Mouse (Mus musculus) forebrain, embryonic 14.5 days (tissue): ENCODE measurements around the gene Adh5. TPM values are rescaled to one million over a fixed set of nuclear protein-coding genes. Genes with fewer than 3 reads are reported as not detected.

Experiments used
- ATAC-seq: fragments of 200-750 bp; cut with Nextera tagmentation; 2 replicates; pipeline ENCODE4 v1.8.0; 2017; ENCODE audit warnings: mild to moderate bottlenecking, moderate library complexity
- DNase-seq: peaks from one replicate; pipeline ENCODE4 v3.0.0-alpha.2; 2015; ENCODE audit warnings: low spot score
- H3K27ac ChIP-seq: fragments of 300-500 bp; sonication (generic); 2 replicates; pipeline ENCODE4 v1.5.1; 2014; ENCODE audit warnings: low read depth, mild to moderate bottlenecking, control low read depth, low read length, moderate library complexity
- H3K27me3 ChIP-seq: fragments of 300-500 bp; sonication (generic); replicated peaks from 2 replicates; pipeline ENCODE4 v1.6.1; 2014; ENCODE audit warnings: low read length, control low read depth, mixed read lengths; ENCODE audit not compliant: control insufficient read depth, insufficient read depth
- H3K36me3 ChIP-seq: fragments of 300-500 bp; sonication (generic); 2 replicates; pipeline ENCODE4 v1.6.1; 2014; ENCODE audit warnings: low read length, control low read depth; ENCODE audit not compliant: control insufficient read depth, insufficient read depth
- H3K4me1 ChIP-seq: fragments of 300-500 bp; sonication (generic); 2 replicates; pipeline ENCODE4 v1.6.1; 2014; ENCODE audit warnings: antibody characterized with exemption, low read length, control low read depth; ENCODE audit not compliant: control insufficient read depth, insufficient read depth
- H3K4me2 ChIP-seq: fragments of 300-500 bp; sonication (generic); 2 replicates; pipeline ENCODE4 v1.6.1; 2014; ENCODE audit warnings: mild to moderate bottlenecking, control low read depth, low read length
- H3K4me3 ChIP-seq: fragments of 300-500 bp; sonication (generic); 2 replicates; pipeline ENCODE4 v1.5.1; 2014; ENCODE audit warnings: low read depth, low read length, control low read depth
- H3K9ac ChIP-seq: fragments of 300-500 bp; sonication (generic); 2 replicates; pipeline ENCODE4 v1.6.1; 2014; ENCODE audit warnings: mild to moderate bottlenecking, low read length, control low read depth, moderate library complexity
- H3K9me3 ChIP-seq: fragments of 300-500 bp; sonication (generic); replicated peaks from 2 replicates; pipeline ENCODE4 v1.6.1; 2016; ENCODE audit warnings: low read length, control low read depth, mixed read lengths; ENCODE audit not compliant: control insufficient read depth
- WGBS: fragments of 180-500 bp; shearing (Covaris S2); extraction: QIAGEN DNeasy Blood & Tissue Kit; methylation state at CpG from one replicate; pipeline ENCODE4 v1.1.7; 2014; 5-methylcytosine and 5-hydroxymethylcytosine counted together
- polyA plus RNA-seq: library from polyadenylated mRNA; unstranded; fragments of >200 nt; fragmentation: Nextera tagmentation; extraction: Ambion mirVana; gene quantifications from 2 replicates; pipeline ENCODE4 v1.2.1, GENCODE M21; 2014

Adh5 gene
- polyA plus RNA-seq, 1 experiment from 2014 or later, result 320 TPM

GRCm38 (mm10) chr3:138493668-138494067, 50.8 kb downstream of the Adh5 start:
- Histone ChIP-seq H3K4me2 (no peak overlapping the region), H3K9ac (no peak overlapping the region), H3K9me3 (no peaks in the 10 kb centered on the region), H3K4me1 (no peaks in the 10 kb centered on the region), H3K4me3 (no peak overlapping the region), H3K27me3 (no peaks in the 10 kb centered on the region), H3K36me3 (no peaks in the 10 kb centered on the region), H3K27ac (no peak overlapping the region)
- ATAC-seq (no peak), DNase-seq (no peak)
- WGBS, result 89% methylated on average over 3 of the region's 3 CpGs

- Histone ChIP-seq H3K27me3 (no peaks in the 10 kb centered on the region), H3K36me3 (no peaks in the 10 kb centered on the region), H3K4me2 (no peak overlapping the region), H3K9ac (no peak overlapping the region), H3K4me3 (no peak overlapping the region), H3K27ac (no peak overlapping the region), H3K4me1 (no peaks in the 10 kb centered on the region), H3K9me3 (no peaks in the 10 kb centered on the region)
- WGBS, result 71% methylated on average over 1 of the region's 1 CpGs
- ATAC-seq (no peak), DNase-seq (no peak)
Measured at GRCm38 (mm10) chr3:138494565-138494964, 51.7 kb downstream of the Adh5 start.

- no peak overlapping the region for H3K4me3 ChIP-seq
- DNase-seq (no peak), ATAC-seq (no peak)
- H3K9ac ChIP-seq, result no peak overlapping the region
- H3K4me1 ChIP-seq, result no peaks in the 10 kb centered on the region
- no peak overlapping the region for H3K27ac ChIP-seq
- no peaks in the 10 kb centered on the region for H3K27me3 ChIP-seq
- no peak overlapping the region for H3K4me2 ChIP-seq
- no peaks in the 10 kb centered on the region for H3K9me3 ChIP-seq
- no peaks in the 10 kb centered on the region for H3K36me3 ChIP-seq
- WGBS, result 89% methylated on average over 11 of the region's 11 CpGs
Measured at GRCm38 (mm10) chr3:138495166-138496145, 52.6 kb downstream of the Adh5 start.

- no peaks in the 10 kb centered on the region for H3K9me3 ChIP-seq
- no peak overlapping the region for H3K27ac ChIP-seq
- ATAC-seq, result no peak
- no peak overlapping the region for H3K9ac ChIP-seq
- H3K4me3 ChIP-seq, result no peak overlapping the region
- H3K4me1 ChIP-seq, result no peaks in the 10 kb centered on the region
- WGBS, result 69% methylated on average over 4 of the region's 4 CpGs
- H3K27me3 ChIP-seq, result no peaks in the 10 kb centered on the region
- no peak for DNase-seq
- H3K4me2 ChIP-seq, result no peak overlapping the region
- H3K36me3 ChIP-seq, result no peaks in the 10 kb centered on the region
Measured at GRCm38 (mm10) chr3:138498731-138499130, 55.8 kb downstream of the Adh5 start.

- Histone ChIP-seq H3K4me2 (no peak overlapping the region), H3K9ac (no peak overlapping the region), H3K27me3 (no peaks in the 10 kb centered on the region), H3K4me3 (no peak overlapping the region), H3K9me3 (no peaks in the 10 kb centered on the region), H3K27ac (no peak overlapping the region), H3K4me1 (no peaks in the 10 kb centered on the region), H3K36me3 (no peaks in the 10 kb centered on the region)
- ATAC-seq (no peak), DNase-seq (no peak)
- WGBS, result 59% methylated on average over 15 of the region's 15 CpGs
Measured at GRCm38 (mm10) chr3:138499854-138500740, 57.2 kb downstream of the Adh5 start.

- Histone ChIP-seq H3K27me3 (no peaks in the 10 kb centered on the region), H3K9ac (no peak overlapping the region), H3K36me3 (no peaks in the 10 kb centered on the region), H3K27ac (no peak overlapping the region), H3K4me3 (no peak overlapping the region), H3K9me3 (no peaks in the 10 kb centered on the region), H3K4me1 (no peaks in the 10 kb centered on the region), H3K4me2 (no peak overlapping the region)
- DNase-seq (no peak), ATAC-seq (no peak)
- WGBS, result 87% methylated on average over 11 of the region's 11 CpGs
Measured at GRCm38 (mm10) chr3:138503754-138504153, 60.9 kb downstream of the Adh5 start.

Other genes with a start within 250 kb of the Adh5 start
- not detected in 2 replicates for gene 4930579F01Rik, start 249.3 kb upstream of the Adh5 start, polyA plus RNA-seq
- gene Adh7, start 225.3 kb upstream of the Adh5 start, polyA plus RNA-seq, result 0.14 and 0.96 TPM in 2 replicates
- gene Adh1, start 182.1 kb upstream of the Adh5 start, polyA plus RNA-seq, result 0.47 and 0.57 TPM in 2 replicates
- not detected in 2 replicates for gene Adh6a, start 129.8 kb upstream of the Adh5 start, polyA plus RNA-seq
- gene Adh6b, start 101.3 kb upstream of the Adh5 start, polyA plus RNA-seq, result 0.20 and 0.37 TPM in 2 replicates
- not detected in 2 replicates for gene Adh4, start 27.6 kb upstream of the Adh5 start, polyA plus RNA-seq
- 48.9 and 51.8 TPM in 2 replicates for gene Metap1, start 46.4 kb downstream of the Adh5 start, polyA plus RNA-seq
- gene Eif4e, start 83.1 kb downstream of the Adh5 start, polyA plus RNA-seq, result 448 and 459 TPM in 2 replicates